Mouse (Mus musculus) monocyte, adult 5-6 weeks (primary cell): Measurements from ENCODE around the gene Kcne4. TPM values are rescaled to one million over a fixed set of nuclear protein-coding genes. Genes with fewer than 3 reads are reported as not detected.

Source experiments
- ATAC-seq: fragments of 153-309, 156-312 bp; replicated peaks from 2 replicates; pipeline ENCODE4 v1.8.0; 2017; ENCODE audit warnings: mild to moderate bottlenecking; ENCODE audit not compliant: low TSS enrichment, insufficient number of reproducible peaks, severe bottlenecking, poor library complexity, low FRiP score
- total RNA-seq: library from RNA; stranded (forward); fragments of 200-1000, 200-491, 200-594 nt; gene quantifications from 3 replicates; pipeline ENCODE4 v1.2.3, GENCODE M21; 2017

Gene Kcne4
- total RNA-seq, 1 experiment from 2014 or later, result not detected

- ATAC-seq, result no peak
These were observed 36.0 kb downstream of the Kcne4 start for GRCm38 (mm10) chr1:78852408-78853093.

GRCm38 (mm10) chr1:78853094-78853445 lies 36.5 kb downstream of the Kcne4 start:
- ATAC-seq, result no peak

DNA sequence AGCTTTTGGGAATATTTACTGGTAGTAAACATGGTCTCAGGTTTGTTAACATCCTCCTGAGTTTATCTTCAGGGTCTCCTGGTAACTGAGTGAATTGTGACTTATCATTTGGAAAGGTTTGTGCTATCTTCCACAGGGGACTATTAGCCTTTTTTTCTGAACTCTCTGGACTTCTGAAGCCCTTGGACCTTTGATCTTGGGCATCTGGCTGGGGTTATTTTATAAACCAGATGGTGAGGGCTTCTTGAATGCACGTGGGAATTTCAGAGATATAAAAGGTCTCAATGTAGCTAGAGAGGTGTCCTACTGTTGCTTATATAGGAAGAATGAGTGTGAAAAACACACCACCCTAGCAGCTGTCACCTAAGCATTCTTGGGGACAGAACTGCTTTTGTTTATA lies 37.7 kb downstream of the Kcne4 start:
- ATAC-seq, result no peak

GRCm38 (mm10) chr1:78859573-78859972 lies 43.0 kb downstream of the Kcne4 start:
- ATAC-seq, result no peak

- no peak for ATAC-seq
These were observed 43.5 kb downstream of the Kcne4 start for GRCm38 (mm10) chr1:78860056-78860455.

GRCm38 (mm10) chr1:78862281-78862680 lies 45.7 kb downstream of the Kcne4 start:
- ATAC-seq, result no peak

GRCm38 (mm10) chr1:78863833-78864232 lies 47.3 kb downstream of the Kcne4 start:
- ATAC-seq, result no peak

DNA sequence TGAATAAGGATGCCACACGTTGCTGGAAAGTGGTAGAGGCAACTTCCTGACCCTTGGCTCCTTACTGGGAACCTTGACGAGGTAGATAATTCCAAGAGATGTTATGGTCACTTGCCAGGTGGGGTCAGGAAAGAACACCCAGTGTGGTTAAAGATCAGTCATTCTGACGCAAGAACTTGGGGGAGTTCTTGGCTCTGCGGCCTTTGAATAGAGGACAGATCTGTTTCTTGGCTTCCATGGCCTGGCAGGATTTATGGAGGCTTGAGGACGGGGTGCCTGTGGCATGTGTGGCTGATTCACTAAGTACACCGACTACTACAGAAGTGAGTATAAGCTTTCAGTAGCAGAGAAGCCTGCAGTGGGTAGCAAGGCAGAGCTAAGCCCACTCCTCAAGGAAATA lies 47.8 kb downstream of the Kcne4 start:
- no peak for ATAC-seq

DNA sequence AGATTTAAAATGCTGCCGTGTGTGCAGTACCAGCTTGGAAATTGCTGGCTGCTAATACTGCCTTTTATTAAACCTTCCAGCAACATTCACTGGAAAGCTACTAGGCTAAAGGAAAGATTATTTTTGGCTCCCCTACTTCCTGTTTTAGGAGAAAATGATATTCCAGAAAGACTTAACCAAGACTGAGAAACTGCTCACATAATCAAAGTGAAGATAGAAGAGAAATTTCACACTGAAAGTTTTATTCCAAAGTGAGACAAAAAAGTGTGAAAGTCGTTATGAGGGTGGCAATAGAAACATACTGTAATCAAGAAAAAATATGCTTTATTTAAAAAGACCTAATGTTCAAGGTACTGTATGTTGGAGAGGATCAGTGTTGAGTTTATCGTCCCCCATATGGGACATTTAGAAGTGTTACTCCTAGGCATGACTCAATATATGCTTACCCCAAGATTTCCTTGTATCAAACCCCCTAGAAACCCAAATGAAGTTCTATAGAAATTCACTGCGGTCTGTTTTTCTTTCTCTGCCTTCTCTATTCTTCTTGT lies 48.3 kb downstream of the Kcne4 start:
- ATAC-seq, result no peak

GRCm38 (mm10) chr1:78865991-78866390 lies 49.4 kb downstream of the Kcne4 start:
- no peak for ATAC-seq

- no peak for ATAC-seq
These were observed 49.9 kb downstream of the Kcne4 start for GRCm38 (mm10) chr1:78866455-78866854.

Other genes with a start within 250 kb of the Kcne4 start
- gene Acsl3, start 158.9 kb upstream of the Kcne4 start, total RNA-seq, result 22.0 to 29.6 TPM (median 23.1 TPM) in 3 replicates
- 8.7 to 12.1 TPM (median 11.2 TPM) in 3 replicates for gene Utp14b, start 158.7 kb upstream of the Kcne4 start, total RNA-seq